8 mouse cellular contexts compared by ENCODE assay signal in the genomic region with DNA sequence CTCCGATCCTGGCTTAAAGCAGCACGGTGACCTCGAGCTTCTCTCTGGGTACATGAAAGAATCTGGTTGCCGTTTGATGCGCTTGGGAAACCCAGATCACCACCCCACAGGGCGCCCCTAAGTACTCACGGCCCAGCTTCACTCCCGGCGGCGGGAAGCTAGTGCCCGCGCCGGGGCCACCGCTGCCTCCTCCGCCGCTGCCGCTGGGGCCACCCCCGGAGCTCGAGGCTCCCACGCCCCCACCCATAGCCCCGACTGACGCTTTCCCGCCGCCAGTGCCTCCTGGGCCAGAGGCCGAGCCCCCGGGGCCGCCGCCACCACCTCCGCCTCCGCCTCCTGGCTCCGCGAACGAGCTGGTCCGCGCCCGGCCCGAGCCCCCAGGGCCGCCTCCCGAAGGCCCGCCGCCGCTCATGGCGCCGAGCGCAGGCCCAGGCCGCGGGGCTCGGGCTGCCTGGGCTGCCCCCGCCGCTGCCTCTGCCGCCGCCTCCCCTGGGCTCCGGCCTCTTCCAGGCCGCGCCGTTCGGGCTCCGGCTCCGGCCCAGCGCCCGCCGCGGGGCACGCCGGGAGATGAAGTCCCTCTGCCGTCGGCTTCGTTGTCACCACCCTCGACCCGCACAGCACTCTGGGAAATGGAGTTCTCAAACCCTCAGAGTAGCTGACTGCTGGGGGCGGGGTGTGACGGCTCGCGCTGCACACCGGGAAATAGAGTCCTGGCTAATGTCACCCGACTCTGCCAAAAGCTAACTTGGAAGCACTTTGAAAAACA. TPM values are rescaled to one million over a fixed set of nuclear protein-coding genes. Genes with fewer than 3 reads are reported as not detected.
DNase-seq lines count a peak whose midpoint lies in the region; ATAC-seq lines count a peak whose summit lies in the region.

TSS of gene Gsk3a (minus strand) at position 603 of the 766 bp plus-strand sequence.

- under 1% methylated on average over 59 of the region's 76 CpGs for WGBS in neural tube, embryonic 11.5 days
- WGBS in embryonic facial prominence, embryonic 13.5 days, result under 1% methylated on average over 76 of the region's 76 CpGs
- WGBS in limb, embryonic 13.5 days, result under 1% methylated on average over 63 of the region's 76 CpGs
- WGBS in midbrain, embryonic 16.5 days, result under 1% methylated on average over 56 of the region's 76 CpGs

- no peaks in the 10 kb centered on the region for H3K9me3 ChIP-seq in neural tube, embryonic 11.5 days (ENCODE audit: control insufficient read depth, low read length)
- no peaks in the 10 kb centered on the region for H3K9me3 ChIP-seq in embryonic facial prominence, embryonic 13.5 days
- no peaks in the 10 kb centered on the region for H3K9me3 ChIP-seq in limb, embryonic 13.5 days
- H3K9me3 ChIP-seq in midbrain, embryonic 16.5 days (replicated peaks; ENCODE audit: control insufficient read depth, low read length, poor library complexity, severe bottlenecking), result no peaks in the 10 kb centered on the region

- peak within 1 kb of the TSS; percentile 95 for H3K9ac ChIP-seq in neural tube, embryonic 11.5 days (ENCODE audit: low read length)
- H3K9ac ChIP-seq in embryonic facial prominence, embryonic 13.5 days, result peak within 1 kb of the TSS; percentile 99
- peak within 1 kb of the TSS; percentile 99 for H3K9ac ChIP-seq in limb, embryonic 13.5 days
- peak within 1 kb of the TSS; percentile 99 for H3K9ac ChIP-seq in midbrain, embryonic 16.5 days (ENCODE audit: low read depth, low read length)

- H3K4me1 ChIP-seq in neural tube, embryonic 11.5 days (ENCODE audit: control insufficient read depth, insufficient read depth, low read length), result peaks cover 10% of the 10 kb centered on the region
- H3K4me1 ChIP-seq in embryonic facial prominence, embryonic 13.5 days, result peaks cover 42% of the 10 kb centered on the region
- peaks cover 41% of the 10 kb centered on the region for H3K4me1 ChIP-seq in limb, embryonic 13.5 days
- H3K4me1 ChIP-seq in midbrain, embryonic 16.5 days (ENCODE audit: control insufficient read depth, insufficient read depth, low read length), result peaks cover 22% of the 10 kb centered on the region

- H3K27me3 ChIP-seq in neural tube, embryonic 11.5 days (ENCODE audit: control insufficient read depth, insufficient read depth, low read length), result no peaks in the 10 kb centered on the region
- no peaks in the 10 kb centered on the region for H3K27me3 ChIP-seq in embryonic facial prominence, embryonic 13.5 days
- no peaks in the 10 kb centered on the region for H3K27me3 ChIP-seq in limb, embryonic 13.5 days
- no peaks in the 10 kb centered on the region for H3K27me3 ChIP-seq in midbrain, embryonic 16.5 days (ENCODE audit: control insufficient read depth, insufficient read depth, low read depth, low read length)
- H3K27me3 ChIP-seq in splenic B cell, adult 2 months (ENCODE audit: control insufficient read depth, insufficient read depth, low read length, poor library complexity, severe bottlenecking), result no peaks in the 10 kb centered on the region

- peak within 1 kb of the TSS; percentile 50 for H3K27ac ChIP-seq in neural tube, embryonic 11.5 days (ENCODE audit: low read depth, low read length)
- H3K27ac ChIP-seq in embryonic facial prominence, embryonic 13.5 days, result peak within 1 kb of the TSS; percentile 84
- peak within 1 kb of the TSS; percentile 79 for H3K27ac ChIP-seq in limb, embryonic 13.5 days
- peak within 1 kb of the TSS; percentile 74 for H3K27ac ChIP-seq in midbrain, embryonic 16.5 days (ENCODE audit: low read length)

- H3K4me2 ChIP-seq in neural tube, embryonic 11.5 days (ENCODE audit: low read depth), result peak within 1 kb of the TSS; percentile 66
- H3K4me2 ChIP-seq in embryonic facial prominence, embryonic 13.5 days, result peak within 1 kb of the TSS; percentile 73
- peak within 1 kb of the TSS; percentile 84 for H3K4me2 ChIP-seq in limb, embryonic 13.5 days (replicated peaks)
- H3K4me2 ChIP-seq in midbrain, embryonic 16.5 days (ENCODE audit: low read length), result peak within 1 kb of the TSS; percentile 52

- H3K4me3 ChIP-seq in neural tube, embryonic 11.5 days (ENCODE audit: low read depth, low read length), result peak within 1 kb of the TSS; percentile 98
- H3K4me3 ChIP-seq in embryonic facial prominence, embryonic 13.5 days, result peak within 1 kb of the TSS; percentile 92
- H3K4me3 ChIP-seq in limb, embryonic 13.5 days, result peak within 1 kb of the TSS; percentile 95
- H3K4me3 ChIP-seq in midbrain, embryonic 16.5 days (ENCODE audit: low read depth, low read length), result peak within 1 kb of the TSS; percentile 87

- H3K36me3 ChIP-seq in neural tube, embryonic 11.5 days (ENCODE audit: control insufficient read depth, insufficient read depth, low read length), result peaks cover 10% of the 10 kb centered on the region
- peaks cover 52% of the 10 kb centered on the region for H3K36me3 ChIP-seq in embryonic facial prominence, embryonic 13.5 days
- H3K36me3 ChIP-seq in limb, embryonic 13.5 days, result peaks cover 45% of the 10 kb centered on the region
- H3K36me3 ChIP-seq in midbrain, embryonic 16.5 days (ENCODE audit: control insufficient read depth, insufficient read depth, low read length), result peaks cover 9% of the 10 kb centered on the region; the same call in 1 of the 2 replicates
- peaks cover 7% of the 10 kb centered on the region for H3K36me3 ChIP-seq in splenic B cell, adult 2 months (ENCODE audit: control insufficient read depth, insufficient read depth, low read length, poor library complexity, severe bottlenecking)

- ATAC-seq in neural tube, embryonic 11.5 days (ENCODE audit: insufficient read depth, low FRiP score, low TSS enrichment), result peak; percentile 85
- peak; percentile 84 for ATAC-seq in embryonic facial prominence, embryonic 13.5 days (ENCODE audit: insufficient number of reproducible peaks, insufficient read depth, low FRiP score, low TSS enrichment, low read depth)
- ATAC-seq in limb, embryonic 13.5 days (ENCODE audit: low FRiP score, low read depth), result peak; percentile 88
- ATAC-seq in midbrain, embryonic 16.5 days, result peak; percentile 91

- peak; percentile 97 for DNase-seq in neural tube, embryonic 11.5 days (ENCODE audit: low spot score)
- no peak for DNase-seq in neural tube, embryonic 10.5 days (ENCODE audit: extremely low spot score, low spot score)
- peak; percentile 99 to 100 for DNase-seq in heart, adult 18-20 months
- DNase-seq in kidney, adult 8-10 months, result peak; percentile 98
- DNase-seq in splenic B cell, adult 2 months (ENCODE audit: low read depth, low spot score), result peak; percentile 97

RNA-seq across cellular contexts. Expression of gene Gsk3a, which starts in this region (rescaled TPM):
- polyA plus RNA-seq in neural tube, embryonic 11.5 days (2014; fragmentation: Nextera tagmentation; extraction: Ambion mirVana), result 15.9 and 19.7 TPM in 2 replicates
- polyA plus RNA-seq in embryonic facial prominence, embryonic 13.5 days (2015; fragmentation: Nextera tagmentation; extraction: Ambion mirVana), result 11.4 and 14.4 TPM in 2 replicates
- total RNA-seq in heart, adult 18-20 months (2021), result 10 to 100 TPM; 61.4 to 68.5 TPM
- 11.9 and 13.0 TPM in 2 replicates for polyA plus RNA-seq in limb, embryonic 13.5 days (2015; fragmentation: Nextera tagmentation; extraction: Ambion mirVana)
- 16.2 and 17.8 TPM in 2 replicates for polyA plus RNA-seq in midbrain, embryonic 16.5 days (2015; fragmentation: Nextera tagmentation; extraction: Ambion mirVana)
